Mouse (Mus musculus) thymus, postnatal 36 days (tissue): ENCODE results near the gene Ankef1.

Experiments
- DNase-seq, 2 experiments: peaks; one replicate each; pipeline ENCODE4 v3.0.0; 2022; ENCODE audit warnings: mixed read lengths in 2 of 2

Ankef1 gene

GRCm38 (mm10) chr2:136501651-136502050 is at the start of gene Ankef1:
TSS of gene Ankef1 (plus strand) at chr2:136501910.
- no peak for DNase-seq

DNA sequence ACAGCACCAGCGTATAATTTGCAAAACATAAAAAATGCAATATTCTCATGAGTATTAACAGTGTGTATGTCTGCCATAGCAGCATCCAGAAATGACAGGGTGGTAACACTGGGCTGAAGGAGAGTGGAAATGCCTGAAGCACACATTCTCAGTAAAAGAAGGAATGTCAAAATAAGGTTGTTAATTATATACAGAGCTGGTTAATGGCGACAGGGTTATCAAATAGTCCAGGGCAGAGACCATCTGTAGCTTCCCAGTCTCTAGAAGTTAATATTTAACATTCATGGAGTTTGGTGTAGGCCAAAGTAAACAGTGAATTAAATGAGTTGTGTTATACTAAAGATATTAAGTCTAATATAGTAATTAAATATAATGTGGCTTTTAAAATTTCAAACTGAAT is 45.2 kb upstream of the Ankef1 start:
- no peak for DNase-seq

DNA sequence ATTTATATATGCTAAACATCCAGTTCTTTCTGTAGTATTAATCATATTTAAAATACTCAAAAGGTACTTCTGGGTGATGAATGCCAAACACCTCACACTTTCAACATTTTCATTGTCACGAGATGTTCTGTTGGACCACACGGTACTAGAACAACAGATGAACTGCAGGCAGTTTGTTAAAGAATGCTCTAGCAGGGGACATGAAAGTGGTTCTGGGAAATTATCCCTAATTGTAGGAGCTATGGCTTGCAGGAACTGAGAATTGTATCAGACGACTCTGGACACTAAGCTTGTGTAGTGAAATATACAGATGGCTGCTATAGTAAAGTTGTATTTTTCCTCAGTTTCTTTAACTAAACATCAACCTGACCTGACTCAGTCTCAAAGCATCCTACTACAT is 44.8 kb upstream of the Ankef1 start:
- no peak for DNase-seq

DNA sequence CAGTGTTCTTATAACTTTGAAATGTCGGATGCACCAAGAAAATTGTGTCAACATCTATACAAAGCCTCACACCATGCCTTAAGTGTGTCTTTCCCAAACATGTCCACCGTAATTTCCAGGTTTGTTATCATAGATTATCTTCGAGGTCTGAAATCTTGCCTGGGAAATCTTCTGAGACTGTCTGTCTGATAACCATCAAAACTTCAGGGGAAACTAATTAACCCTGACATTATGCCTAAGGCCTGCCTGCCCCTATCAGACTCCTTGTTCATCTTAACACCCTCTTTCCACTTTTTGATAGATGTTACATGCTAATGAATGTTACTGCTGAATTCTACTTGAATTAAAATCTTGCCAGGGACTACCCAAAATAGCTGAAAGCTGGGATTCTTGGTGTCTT is 24.1 kb upstream of the Ankef1 start:
- DNase-seq: no peak

DNA sequence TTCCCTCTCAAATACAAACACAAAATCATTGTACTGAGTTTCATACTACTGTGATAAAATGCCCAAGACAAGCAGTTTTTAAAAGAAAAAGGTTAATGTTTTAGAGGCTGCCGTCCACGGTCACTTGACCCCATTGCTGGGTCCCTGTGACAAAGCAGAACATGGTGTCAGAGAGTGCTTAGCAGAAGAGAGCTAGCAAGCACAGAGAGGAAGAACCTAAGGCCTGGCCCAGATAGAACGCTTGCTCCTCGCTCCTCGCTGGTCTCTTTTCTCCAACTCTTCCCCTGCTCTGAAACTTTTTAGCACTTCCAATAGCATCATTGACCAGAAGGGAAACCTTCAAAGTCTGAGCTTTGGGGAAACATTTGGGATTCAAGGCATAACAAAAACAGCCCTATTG is 19.4 kb upstream of the Ankef1 start:
- no peak for DNase-seq

GRCm38 (mm10) chr2:136483058-136483457 is 18.7 kb upstream of the Ankef1 start:
- DNase-seq: no peak

DNA sequence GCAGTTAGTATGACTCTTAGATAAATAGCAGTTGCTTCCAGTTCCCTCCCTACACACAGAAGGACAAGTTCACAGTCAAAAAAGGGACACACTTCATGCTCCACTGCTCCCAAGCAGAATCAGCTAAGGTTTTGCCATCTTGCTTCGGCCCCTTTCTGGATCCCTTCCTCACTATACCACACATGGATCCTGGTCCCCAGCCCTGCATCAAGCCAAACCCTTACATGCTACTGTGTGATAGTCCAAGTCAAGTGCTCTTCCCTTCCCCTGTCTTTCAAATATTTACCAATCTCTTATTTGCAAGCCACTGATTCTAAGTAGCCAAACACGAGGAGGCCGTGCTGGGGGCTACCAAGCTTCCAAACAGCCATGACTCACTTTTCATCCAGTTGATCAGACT is 16.8 kb upstream of the Ankef1 start:
- DNase-seq: no peak

DNA sequence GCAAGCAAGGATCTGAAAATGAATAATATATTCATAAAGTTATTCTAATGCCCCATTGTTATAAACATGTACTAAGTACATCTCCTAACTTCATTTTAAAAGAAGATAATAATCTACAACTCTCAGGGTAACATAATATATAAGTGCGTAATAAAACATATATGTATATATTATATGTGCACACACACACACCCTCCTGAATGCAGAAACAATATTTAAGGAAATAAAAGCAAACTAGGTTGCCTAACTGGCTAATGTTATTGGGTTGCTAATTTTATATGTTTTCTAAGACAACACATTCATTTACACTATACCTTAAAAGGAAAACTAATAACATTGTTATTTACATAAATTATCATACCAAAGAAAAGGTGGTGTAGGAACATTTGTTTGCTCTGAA is 16.3 kb upstream of the Ankef1 start:
- DNase-seq: no peak

DNA sequence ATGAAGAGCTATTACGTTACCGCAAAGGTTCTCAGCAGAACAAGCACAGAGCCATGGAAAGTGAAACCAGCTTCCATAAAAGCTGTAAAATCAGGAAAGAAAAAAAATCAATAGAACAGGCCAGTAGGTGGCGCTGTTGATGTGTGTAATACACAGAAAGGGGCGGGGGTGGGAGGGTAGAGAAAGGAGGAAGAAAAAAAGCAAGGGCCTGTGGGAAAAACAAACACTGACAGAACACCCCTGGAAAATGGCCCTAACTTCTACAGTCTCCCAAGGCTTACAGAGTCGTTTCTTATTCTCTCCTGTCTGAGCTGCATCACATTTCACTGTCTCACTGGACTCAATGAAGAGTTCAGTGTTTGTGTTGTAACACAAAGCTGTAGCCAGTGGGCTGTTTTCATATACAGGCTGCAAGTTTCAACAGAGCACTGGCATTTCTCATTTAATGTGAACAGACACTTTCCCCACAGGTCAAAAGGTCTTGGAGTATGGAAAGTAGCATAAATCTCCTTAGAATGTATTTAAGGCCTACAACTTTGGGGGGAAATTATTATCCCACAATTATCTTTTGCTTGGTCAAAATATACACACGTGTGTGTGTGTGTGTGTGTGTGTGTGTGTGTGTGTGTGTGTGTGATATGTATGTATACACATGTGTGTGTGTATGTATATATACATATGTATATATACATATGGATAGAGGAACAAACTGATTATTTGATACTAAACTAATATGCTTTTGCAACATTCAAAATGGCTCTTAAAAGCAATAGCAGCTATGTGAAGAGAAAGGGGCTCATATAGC is 15.7 kb upstream of the Ankef1 start:
- DNase-seq: no peak

DNA sequence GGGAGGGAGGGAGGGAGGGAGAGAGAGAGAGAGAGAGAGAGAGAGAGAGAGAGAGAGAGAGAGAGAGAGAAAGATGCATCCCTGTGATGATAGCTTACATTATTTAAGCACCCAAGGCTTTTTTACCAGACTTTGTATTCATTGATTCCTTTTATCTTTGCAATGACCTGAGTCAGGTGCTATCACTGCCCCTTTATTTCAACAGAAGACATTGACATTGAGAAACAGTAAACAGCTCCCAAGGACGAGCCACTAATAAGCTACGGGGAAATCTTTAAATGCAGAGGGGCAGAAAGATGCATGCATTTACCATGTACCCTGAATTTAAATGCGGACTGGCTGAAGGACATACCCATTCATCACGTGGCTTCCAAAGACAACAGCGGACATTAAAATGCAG is 14.7 kb upstream of the Ankef1 start:
- no peak for DNase-seq

- DNase-seq: no peak
Observed at GRCm38 (mm10) chr2:136511073-136511472, 9.4 kb downstream of the Ankef1 start.

GRCm38 (mm10) chr2:136511756-136512155 is 10.0 kb downstream of the Ankef1 start:
- no peak for DNase-seq

GRCm38 (mm10) chr2:136512802-136513201 is 11.1 kb downstream of the Ankef1 start:
- no peak for DNase-seq

DNA sequence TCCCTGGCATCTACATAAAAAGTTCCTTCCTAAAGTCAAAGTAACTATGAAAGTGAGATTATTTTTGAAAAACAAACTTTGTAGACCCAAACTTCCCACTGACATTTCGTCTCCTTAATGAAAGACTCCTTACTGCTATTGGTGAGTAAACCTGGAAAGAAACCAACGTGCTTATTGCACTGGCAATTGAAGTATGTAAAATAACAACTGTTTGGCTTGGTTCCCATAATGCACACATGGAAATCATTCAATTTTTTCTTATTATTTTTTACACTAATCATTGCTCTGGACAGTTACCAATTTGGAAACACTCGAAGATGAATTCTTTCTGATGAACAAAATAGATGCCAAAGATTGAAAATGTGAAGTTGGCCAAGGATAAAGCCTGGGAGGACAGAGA is 12.1 kb downstream of the Ankef1 start:
- no peak for DNase-seq

DNA sequence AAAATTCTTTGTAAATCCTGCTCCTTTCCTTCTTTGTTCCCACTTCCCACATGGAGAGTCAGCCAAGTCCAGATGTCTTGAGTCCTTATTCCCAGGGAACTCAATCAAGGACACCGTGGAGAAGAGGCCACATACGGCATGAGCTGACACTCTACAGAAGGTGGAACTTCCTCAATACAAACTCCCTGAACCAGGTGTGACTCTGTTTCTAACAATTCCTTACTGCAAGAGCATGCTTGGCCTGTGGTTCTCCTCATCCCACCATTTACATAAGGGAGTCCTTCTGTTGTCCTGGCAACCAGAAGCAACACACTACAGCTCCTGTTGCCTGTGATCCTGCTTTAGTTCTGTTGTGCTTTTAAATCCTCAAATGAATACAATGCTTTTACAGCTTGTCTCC is 13.8 kb downstream of the Ankef1 start:
- no peak for DNase-seq

GRCm38 (mm10) chr2:136528937-136529336 is 27.2 kb downstream of the Ankef1 start:
- DNase-seq: no peak

DNA sequence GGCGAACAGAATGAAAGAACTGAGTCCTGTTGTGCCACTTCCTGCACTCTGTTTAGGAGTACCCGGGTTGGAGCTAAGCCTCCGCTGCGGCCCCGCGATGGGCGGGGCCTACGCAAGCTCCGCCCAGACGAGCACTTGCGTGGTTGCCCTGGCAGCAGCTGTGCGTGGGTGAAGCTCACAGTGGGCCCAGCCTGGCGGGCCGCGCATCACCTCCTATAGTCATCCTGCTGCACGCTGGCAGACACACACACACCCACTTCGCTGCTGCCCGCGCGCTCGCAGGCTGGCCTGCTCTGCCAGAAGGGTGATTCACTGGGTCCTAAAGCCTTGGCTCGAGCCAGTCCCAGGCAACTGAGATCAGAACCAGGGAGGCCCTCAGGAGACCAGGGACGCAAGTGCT is 30.3 kb downstream of the Ankef1 start:
- peak; percentile 5 to 16 for DNase-seq

DNA sequence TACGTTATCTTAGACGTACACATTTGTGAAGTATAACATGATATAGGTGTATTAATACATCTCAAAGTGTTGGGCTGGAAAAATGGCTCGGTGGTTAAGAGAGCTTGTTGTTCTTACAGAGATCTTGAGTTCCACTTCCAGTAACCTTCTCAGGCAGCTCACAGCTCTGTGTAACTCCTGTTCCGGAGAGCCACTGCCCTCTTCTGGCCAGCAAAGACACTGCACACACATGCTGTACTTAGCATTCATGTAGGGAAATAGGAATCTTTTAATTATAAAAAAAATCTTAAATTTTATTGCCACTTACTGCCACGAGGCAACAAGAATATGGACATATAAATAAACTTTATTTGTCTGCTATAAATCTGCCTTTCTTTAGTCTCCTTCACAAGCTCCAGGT is 56.3 kb downstream of the Ankef1 start:
- no peak for DNase-seq

DNA sequence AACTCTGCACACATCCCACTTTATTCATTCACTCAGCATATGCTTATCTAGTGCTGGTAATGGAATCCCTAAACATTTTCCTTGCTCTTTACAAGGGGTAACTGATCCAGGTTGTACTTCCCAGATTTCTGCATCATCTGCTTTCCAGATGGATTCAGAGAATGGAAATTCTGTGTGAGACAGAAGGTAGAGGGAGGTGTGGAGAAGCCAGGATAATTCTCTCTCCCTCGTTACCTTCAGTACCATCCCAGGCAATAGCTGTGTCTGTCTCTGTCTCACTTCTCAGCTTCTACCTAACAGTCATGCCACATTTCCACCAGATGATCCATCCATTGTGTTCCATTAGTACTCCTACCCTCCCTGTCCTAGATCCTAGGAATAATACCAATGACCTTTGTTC is 60.6 kb downstream of the Ankef1 start:
- no peak for DNase-seq

DNA sequence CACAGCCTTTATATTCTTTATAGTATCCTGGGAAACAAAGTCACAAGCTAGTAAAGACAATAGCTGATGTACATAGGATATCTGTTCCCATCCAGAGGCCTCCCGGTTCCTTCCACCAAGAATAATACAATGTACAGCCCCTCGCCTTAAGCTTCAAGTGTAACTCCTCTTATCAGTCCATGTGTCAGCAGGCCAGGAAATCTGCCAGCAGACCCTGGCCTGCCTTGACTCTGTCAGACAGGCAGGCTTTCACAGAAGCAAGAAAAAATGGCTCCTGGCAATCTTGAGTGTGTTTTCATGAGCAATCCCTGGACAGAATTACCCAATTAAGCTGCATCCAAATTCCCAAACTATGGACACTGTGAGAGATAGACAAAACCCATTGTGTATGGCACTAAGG is 69.1 kb downstream of the Ankef1 start:
- DNase-seq: no peak

DNA sequence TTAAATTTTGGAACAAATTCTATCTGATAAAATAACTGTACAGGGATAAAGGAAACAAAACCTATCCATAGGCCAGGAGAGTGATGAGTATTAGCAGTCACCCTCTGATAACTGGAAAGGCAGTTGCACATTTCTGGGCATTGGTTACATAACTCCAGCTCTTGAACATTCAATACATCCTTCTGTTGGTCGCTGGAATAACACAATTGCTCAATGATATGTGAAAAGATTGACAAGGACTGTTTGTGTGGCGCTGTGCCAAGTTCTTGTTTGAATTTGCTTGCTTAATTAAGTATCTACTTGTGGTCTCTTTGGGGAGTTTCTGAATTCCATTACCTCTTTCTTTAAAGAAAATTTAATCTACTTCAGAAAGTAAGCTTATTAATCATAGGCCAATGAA is 81.1 kb downstream of the Ankef1 start:
- DNase-seq: no peak

DNA sequence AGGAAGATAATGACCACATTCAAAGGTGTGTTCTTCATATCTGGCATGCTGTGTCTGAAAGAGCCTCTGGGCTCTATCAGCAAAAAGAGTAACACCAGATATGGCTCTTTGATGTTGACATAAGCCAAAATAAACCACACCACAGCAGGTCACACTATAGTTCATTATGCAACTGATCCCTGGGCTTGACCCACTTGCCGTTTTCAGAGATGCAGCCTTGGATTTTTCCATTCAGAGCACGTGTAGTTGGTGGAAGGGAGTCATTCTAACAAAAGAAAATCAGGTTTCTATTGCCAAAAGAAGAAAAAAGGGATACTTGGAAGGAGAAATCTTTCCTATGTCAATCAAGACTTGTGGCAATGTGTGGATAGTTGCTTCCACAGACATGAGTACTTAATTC is 87.1 kb downstream of the Ankef1 start:
- no peak for DNase-seq

GRCm38 (mm10) chr2:136596451-136596850 is 94.7 kb downstream of the Ankef1 start:
- no peak for DNase-seq

- no peak for DNase-seq
Observed at GRCm38 (mm10) chr2:136598743-136599142, 97.0 kb downstream of the Ankef1 start.

- DNase-seq: no peak
Observed at GRCm38 (mm10) chr2:136600651-136601170, 99.0 kb downstream of the Ankef1 start.
